Comparison of ENCODE assay signal across 11 mouse cellular contexts in genomic region chr3:152942985-152943384, GRCm38 (mm10). TPM values are rescaled to one million over a fixed set of nuclear protein-coding genes. Genes with fewer than 3 reads are reported as not detected.
DNase-seq lines count a peak whose midpoint lies in the region; ATAC-seq lines count a peak whose summit lies in the region.
"Had no signal": no experiment of that assay in that cellular context is flagged by ENCODE, and none has a peak within 500 bp of the region (broad histone marks: within the 10 kb centered on the region; RNA-seq: fewer than 3 reads in every experiment).

No protein-coding gene starts in this region.

- 64% methylated on average over 11 of the region's 11 CpGs for WGBS in heart, embryonic 15.5 days
- WGBS in heart, embryonic 10.5 days, result 74% methylated on average over 11 of the region's 11 CpGs

- no peaks in the 10 kb centered on the region for H3K9me3 ChIP-seq in heart, embryonic 15.5 days (replicated peaks)
- no peaks in the 10 kb centered on the region for H3K9me3 ChIP-seq in heart, embryonic 10.5 days

- H3K27me3 ChIP-seq in heart, embryonic 15.5 days, result no peaks in the 10 kb centered on the region
- H3K27me3 ChIP-seq in heart, embryonic 10.5 days (ENCODE audit: insufficient read depth, poor library complexity, severe bottlenecking), result no peaks in the 10 kb centered on the region
- no peaks in the 10 kb centered on the region for H3K27me3 ChIP-seq in splenic B cell, adult 2 months (ENCODE audit: control insufficient read depth, insufficient read depth, low read length, poor library complexity, severe bottlenecking)

- H3K4me1 ChIP-seq in heart, embryonic 15.5 days (replicated peaks), result no peaks in the 10 kb centered on the region
- no peaks in the 10 kb centered on the region for H3K4me1 ChIP-seq in heart, embryonic 10.5 days

- ATAC-seq in heart, embryonic 15.5 days (replicated peaks; ENCODE audit: insufficient number of reproducible peaks, insufficient read depth, low FRiP score, low read depth), result 0 out of 2 replicates have a peak, but pooled peaks have one; percentile 41

- DNase-seq in heart, embryonic 10.5 days (ENCODE audit: low spot score), result no peak
- peak; percentile 81 for DNase-seq in T-cell, adult 2 months (ENCODE audit: low spot score)
- peak; percentile 63 for DNase-seq in liver
- peak; percentile 29 for DNase-seq in splenic B cell, adult 2 months (ENCODE audit: low read depth, low spot score)
- no peak for DNase-seq in adrenal gland, postnatal 10 days
- no peak for DNase-seq in ovary, postnatal 36 days (ENCODE audit: low spot score)
- DNase-seq in left cerebral cortex, postnatal 4 days, result no peak
- DNase-seq: cerebellum, adult 18-20 months; gastrocnemius, adult 2 months had no signal

- intact Hi-C loops in left cerebral cortex, postnatal 4 days (cut with DNase I), result no loop called here

- H3K36me3 ChIP-seq in heart, embryonic 15.5 days, result no peaks in the 10 kb centered on the region
- H3K36me3 ChIP-seq in heart, embryonic 10.5 days, result no peaks in the 10 kb centered on the region
- no peaks in the 10 kb centered on the region for H3K36me3 ChIP-seq in splenic B cell, adult 2 months (ENCODE audit: control insufficient read depth, insufficient read depth, low read length, poor library complexity, severe bottlenecking)

- no peak overlapping the region for H3K4me3 ChIP-seq in heart, embryonic 15.5 days
- H3K4me3 ChIP-seq in heart, embryonic 10.5 days, result no peak overlapping the region
- H3K4me3 ChIP-seq: gastrocnemius, adult 2 months had no signal

- H3K27ac ChIP-seq in heart, embryonic 15.5 days, result no peak overlapping the region
- H3K27ac ChIP-seq in heart, embryonic 10.5 days, result no peak overlapping the region
- H3K27ac ChIP-seq: gastrocnemius, adult 2 months had no signal

- H3K9ac ChIP-seq in heart, embryonic 15.5 days, result no peak overlapping the region

- H3K4me2 ChIP-seq in heart, embryonic 15.5 days, result no peak overlapping the region

RNA-seq across cellular contexts. Expression of gene St6galnac5, which starts 39.1 kb away (rescaled TPM):
- polyA plus RNA-seq in heart, embryonic 15.5 days (2015; fragmentation: Nextera tagmentation; extraction: Ambion mirVana), result 0.09 and 0.49 TPM in 2 replicates
- polyA plus RNA-seq in heart, embryonic 10.5 days (2016; fragmentation: Nextera tagmentation; extraction: Ambion mirVana), result 0.70 and 1.3 TPM in 2 replicates
- 1 to 10 TPM; 1.5 to 3.7 TPM for total RNA-seq in adrenal gland, postnatal 10 days (2021)
- 10 to 100 TPM; 50.0 to 62.1 TPM for total RNA-seq in left cerebral cortex, postnatal 4 days (2021)
- total RNA-seq: liver, adult 2 months had no signal
- polyA plus RNA-seq: liver, adult 2 months had no signal

Comparison
In these comparisons a context has a peak if more than half of its experiments do, and no peak if none do; other contexts are left out.
1. DNase-seq: peak in T-cell, adult 2 months (single experiment), liver (single experiment) and splenic B cell, adult 2 months (single experiment); none in heart, embryonic 10.5 days (single experiment), adrenal gland, postnatal 10 days (single experiment), ovary, postnatal 36 days (single experiment) and left cerebral cortex, postnatal 4 days (single experiment).
2. RNA of gene St6galnac5, which starts 39.1 kb away (total RNA-seq): 50.0 to 62.1 TPM in left cerebral cortex, postnatal 4 days; 1.5 to 3.7 TPM in adrenal gland, postnatal 10 days; every median in the first group is over 10 times any median in the second.